Mouse (Mus musculus) A20 (cell line): ENCODE measurements around the gene Olfr398.

ENCODE experiments used
- DNase-seq: peaks from one replicate; pipeline ENCODE4 v3.0.0-alpha.2; 2011; ENCODE audit warnings: low read depth, low spot score

Gene Olfr398

GRCm38 (mm10) chr11:73990307-73990706 lies at the start of gene Olfr398:
Gene Olfr398 (minus strand): TSS chr11:73990407.
- DNase-seq: no peak

GRCm38 (mm10) chr11:73993115-73993514 lies 2.9 kb upstream of the Olfr398 start:
- DNase-seq: peak; percentile 24

DNA sequence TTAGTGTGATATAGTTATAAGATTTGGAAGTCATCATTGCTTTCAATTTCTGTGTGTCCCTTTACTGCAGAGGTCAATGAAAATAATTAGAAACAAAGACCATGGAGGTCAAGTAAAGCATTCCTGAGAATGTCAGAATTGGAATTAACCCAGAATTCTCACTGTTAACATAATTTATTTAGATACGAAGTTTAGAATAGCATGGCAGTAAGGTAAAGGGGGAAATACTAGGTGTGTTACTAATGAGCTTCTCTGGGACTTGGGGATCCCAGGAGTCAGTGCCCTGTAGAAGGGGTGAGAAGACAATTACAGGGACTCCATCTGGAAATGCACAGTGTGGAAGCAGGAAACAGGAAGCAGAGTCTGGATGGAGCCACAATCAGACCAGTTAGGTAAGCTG lies 29.7 kb downstream of the Olfr398 start, which contains the start of gene Olfr397:
Gene Olfr397 (plus strand): TSS at position 301 of the 400 bp plus-strand sequence.
- no peak for DNase-seq

GRCm38 (mm10) chr11:73936377-73936776 lies 53.8 kb downstream of the Olfr398 start, which contains the start of gene Olfr23:
Gene Olfr23 (plus strand): TSS chr11:73936677.
- DNase-seq: no peak
